Mouse (Mus musculus) myocyte (in vitro differentiated cells): Measurements from ENCODE around the gene Fto. TPM values are rescaled to one million over a fixed set of nuclear protein-coding genes. Genes with fewer than 3 reads are reported as not detected.

Experiments
- H3K27me3 ChIP-seq: one replicate; pipeline ENCODE4 v1.6.1; 2011; ENCODE audit not compliant: control insufficient read depth, insufficient read depth, insufficient read length
- H3K36me3 ChIP-seq: one replicate; pipeline ENCODE4 v1.6.1; 2011; ENCODE audit not compliant: control insufficient read depth, insufficient read depth
- H3K4me2 ChIP-seq: one replicate; pipeline ENCODE4 v1.6.1; 2011; ENCODE audit warnings: low read depth, control low read depth
- H3K4me3 ChIP-seq: one replicate; pipeline ENCODE4 v1.5.1; 2011; ENCODE audit warnings: mild to moderate bottlenecking, control low read depth, moderate library complexity
- H3K79me2 ChIP-seq: one replicate; pipeline ENCODE4 v1.6.1; 2011; ENCODE audit not compliant: control insufficient read depth, insufficient read depth
- H3ac ChIP-seq: one replicate; pipeline ENCODE4 v1.6.1; 2011; ENCODE audit not compliant: control insufficient read depth, insufficient read length
- CEBPB ChIP-seq: IDR thresholded peaks from 2 replicates; pipeline ENCODE4 v1.6.1; 2011; ENCODE audit warnings: mild to moderate bottlenecking, moderate library complexity; ENCODE audit not compliant: poor library complexity, insufficient read depth, severe bottlenecking
- E2F4 ChIP-seq: IDR thresholded peaks from one replicate; pipeline ENCODE4 v1.6.1; 2011; ENCODE audit warnings: mild to moderate bottlenecking, control low read depth, moderate library complexity; ENCODE audit not compliant: insufficient read depth
- MAX ChIP-seq: IDR thresholded peaks from one replicate; pipeline ENCODE4 v1.6.1; 2011; ENCODE audit warnings: low read depth, mild to moderate bottlenecking, control low read depth
- MYOD1 ChIP-seq, 3 experiments: IDR thresholded peaks; one replicate each; pipeline ENCODE4 v1.6.1; 2011; ENCODE audit warnings: control low read depth in 2 of 3, low read depth in 2 of 3, mild to moderate bottlenecking in 2 of 3, moderate library complexity in 1 of 3; ENCODE audit not compliant: insufficient read length in 2 of 3, control insufficient read depth in 1 of 3
- MYOG ChIP-seq, 3 experiments: IDR thresholded peaks; one replicate each; pipeline ENCODE4 v1.6.1; 2011; ENCODE audit warnings: control low read depth in 2 of 3, low read depth in 2 of 3, mild to moderate bottlenecking in 2 of 3; ENCODE audit not compliant: insufficient read length in 2 of 3, control insufficient read depth in 1 of 3, insufficient read depth in 1 of 3
- POLR2A ChIP-seq: IDR thresholded peaks from one replicate; pipeline ENCODE4 v1.6.1; 2011; ENCODE audit warnings: low read depth, mild to moderate bottlenecking, control low read depth, moderate library complexity; ENCODE audit not compliant: insufficient read length
- POLR2AphosphoS2 ChIP-seq: IDR thresholded peaks from one replicate; pipeline ENCODE4 v1.6.1; 2011; ENCODE audit warnings: low read depth, control low read depth; ENCODE audit not compliant: insufficient read length
- REST ChIP-seq: IDR thresholded peaks from one replicate; pipeline ENCODE4 v1.6.1; 2011; ENCODE audit warnings: mild to moderate bottlenecking, control low read depth, moderate library complexity; ENCODE audit not compliant: insufficient read depth, insufficient read length
- SRF ChIP-seq: IDR thresholded peaks from one replicate; pipeline ENCODE4 v1.6.1; 2011; ENCODE audit warnings: low read depth; ENCODE audit not compliant: control insufficient read depth, insufficient read length
- TCF12 ChIP-seq: IDR thresholded peaks from one replicate; pipeline ENCODE4 v1.6.1; 2011; ENCODE audit warnings: mild to moderate bottlenecking, control low read depth; ENCODE audit not compliant: poor library complexity, insufficient read depth, severe bottlenecking
- TCF3 ChIP-seq: IDR thresholded peaks from one replicate; pipeline ENCODE4 v1.6.1; 2011; ENCODE audit warnings: low read depth, control low read depth; ENCODE audit not compliant: insufficient read length
- USF1 ChIP-seq: IDR thresholded peaks from one replicate; pipeline ENCODE4 v1.6.1; 2011; ENCODE audit warnings: low read depth, mild to moderate bottlenecking, control low read depth, moderate library complexity
- polyA plus RNA-seq: library from polyadenylated mRNA; unstranded; fragments of >200 nt; fragmentation: generic; extraction: Trizol; gene quantifications from one replicate; pipeline ENCODE4 v1.2.1, GENCODE M21; 2012; ENCODE audit warnings: missing spikeins

Fto gene
- polyA plus RNA-seq, 1 experiment: 74.1 TPM

GRCm38 (mm10) chr8:91355956-91356699 is 42.8 kb downstream of the Fto start:
- peaks cover 53% of the 10 kb centered on the region for H3K79me2 ChIP-seq
- H3K36me3 ChIP-seq: no peaks in the 10 kb centered on the region
- no peak overlapping the region for H3ac ChIP-seq
- no peak overlapping the region for H3K4me3 ChIP-seq
- no peaks in the 10 kb centered on the region for H3K27me3 ChIP-seq
- no peak overlapping the region for H3K4me2 ChIP-seq
- TF ChIP-seq TCF3 (no peak), MYOD1 (IDR thresholded peaks at IDR 0.05; ENCODE audit: control insufficient read depth in 1 of 3, insufficient read length in 2 of 3, low read depth in 2 of 3) (no peak), POLR2A (no peak), TCF12 (no peak), CEBPB (no peak), USF1 (no peak), MAX (no peak), MYOG (IDR thresholded peaks at IDR 0.05; ENCODE audit: control insufficient read depth in 1 of 3, insufficient read depth in 1 of 3, insufficient read length in 2 of 3, low read depth in 2 of 3) (no peak), POLR2AphosphoS2 (no peak), E2F4 (no peak), SRF (no peak), REST (no peak)

- no peaks in the 10 kb centered on the region for H3K36me3 ChIP-seq
- no peak overlapping the region for H3ac ChIP-seq
- H3K4me3 ChIP-seq: no peak overlapping the region
- no peak overlapping the region for H3K4me2 ChIP-seq
- H3K79me2 ChIP-seq: peaks cover 64% of the 10 kb centered on the region
- H3K27me3 ChIP-seq: no peaks in the 10 kb centered on the region
- TF ChIP-seq USF1 (no peak), CEBPB (no peak), MAX (no peak), POLR2A (no peak), TCF3 (no peak), SRF (no peak), MYOD1 (IDR thresholded peaks at IDR 0.05; ENCODE audit: control insufficient read depth in 1 of 3, insufficient read length in 2 of 3, low read depth in 2 of 3) (no peak), REST (no peak), POLR2AphosphoS2 (no peak), E2F4 (no peak)
These were observed 44.2 kb downstream of the Fto start for GRCm38 (mm10) chr8:91357493-91358014.

- no peaks in the 10 kb centered on the region for H3K36me3 ChIP-seq
- no peaks in the 10 kb centered on the region for H3K27me3 ChIP-seq
- H3K79me2 ChIP-seq: peaks cover 60% of the 10 kb centered on the region
- TF ChIP-seq E2F4 (no peak), TCF3 (no peak), MYOG (IDR thresholded peaks at IDR 0.05; ENCODE audit: control insufficient read depth in 1 of 3, insufficient read depth in 1 of 3, insufficient read length in 2 of 3, low read depth in 2 of 3) (no peak), MYOD1 (IDR thresholded peaks at IDR 0.05; ENCODE audit: control insufficient read depth in 1 of 3, insufficient read length in 2 of 3, low read depth in 2 of 3) (no peak), TCF12 (no peak), SRF (no peak), CEBPB (no peak)
- H3ac ChIP-seq: no peak overlapping the region
- no peak overlapping the region for H3K4me3 ChIP-seq
- no peak overlapping the region for H3K4me2 ChIP-seq
These were observed 44.7 kb downstream of the Fto start for GRCm38 (mm10) chr8:91358016-91358415.

- TF ChIP-seq POLR2A: no peak
- no peak for TF ChIP-seq TCF3
- Histone ChIP-seq H3K4me3 (no peak overlapping the region), H3K79me2 (peaks cover 58% of the 10 kb centered on the region), H3K4me2 (no peak overlapping the region), H3K36me3 (no peaks in the 10 kb centered on the region), H3K27me3 (no peaks in the 10 kb centered on the region), H3ac (no peak overlapping the region)
These were observed 46.2 kb downstream of the Fto start for GRCm38 (mm10) chr8:91359511-91359910.

- no peak overlapping the region for H3ac ChIP-seq
- no peak overlapping the region for H3K4me3 ChIP-seq
- peaks cover 64% of the 10 kb centered on the region for H3K79me2 ChIP-seq
- no peaks in the 10 kb centered on the region for H3K27me3 ChIP-seq
- H3K36me3 ChIP-seq: no peaks in the 10 kb centered on the region
- TF ChIP-seq USF1: no peak
- no peak for TF ChIP-seq POLR2AphosphoS2
- TF ChIP-seq TCF3: no peak
- no peak for TF ChIP-seq POLR2A
- TF ChIP-seq MYOD1 (IDR thresholded peaks at IDR 0.05; ENCODE audit: control insufficient read depth in 1 of 3, insufficient read length in 2 of 3, low read depth in 2 of 3): no peak
- no peak for TF ChIP-seq CEBPB
- TF ChIP-seq REST: no peak
- TF ChIP-seq TCF12: no peak
- TF ChIP-seq E2F4: no peak
- no peak for TF ChIP-seq MAX
- no peak for TF ChIP-seq SRF
- TF ChIP-seq MYOG (IDR thresholded peaks at IDR 0.05; ENCODE audit: control insufficient read depth in 1 of 3, insufficient read depth in 1 of 3, insufficient read length in 2 of 3, low read depth in 2 of 3): no peak
- H3K4me2 ChIP-seq: no peak overlapping the region
These were observed 47.5 kb downstream of the Fto start for GRCm38 (mm10) chr8:91360644-91361357.
